Mouse (Mus musculus): Measurements from ENCODE around the gene Jazf1.

Jazf1 gene

GRCm38 (mm10) chr6:52851975-52852374 is 216.5 kb downstream of the Jazf1 start:
- DNase-seq (ENCODE audit: low spot score) = no peak

- DNase-seq (ENCODE audit: low spot score) = no peak
Observed at GRCm38 (mm10) chr6:52851019-52851418, 217.4 kb downstream of the Jazf1 start.

- DNase-seq (ENCODE audit: low spot score) = no peak
Observed at GRCm38 (mm10) chr6:52848199-52848598, 220.2 kb downstream of the Jazf1 start.

- no peak for DNase-seq (ENCODE audit: low spot score)
Observed at GRCm38 (mm10) chr6:52846314-52846713, 222.1 kb downstream of the Jazf1 start.

DNA sequence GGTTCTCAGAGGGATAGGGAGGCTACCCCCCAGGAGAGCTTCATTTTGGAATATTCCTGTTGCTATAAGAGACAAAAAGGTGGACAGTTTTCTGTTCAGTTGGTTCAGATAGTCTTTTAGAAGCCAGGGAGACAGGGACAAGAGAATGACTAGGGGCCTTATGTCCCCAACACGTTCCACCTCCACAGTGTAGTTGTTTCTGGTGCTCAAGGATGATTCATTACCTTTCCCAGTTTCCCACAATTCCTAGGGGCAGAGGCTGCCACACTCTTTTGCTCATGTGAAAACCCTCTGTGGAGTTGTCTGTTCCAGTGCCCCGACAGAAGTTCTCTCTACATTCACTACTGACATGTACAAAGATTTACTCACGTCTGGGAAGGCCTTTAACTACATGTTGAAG is 223.7 kb downstream of the Jazf1 start:
- no peak for DNase-seq (ENCODE audit: low spot score)

DNA sequence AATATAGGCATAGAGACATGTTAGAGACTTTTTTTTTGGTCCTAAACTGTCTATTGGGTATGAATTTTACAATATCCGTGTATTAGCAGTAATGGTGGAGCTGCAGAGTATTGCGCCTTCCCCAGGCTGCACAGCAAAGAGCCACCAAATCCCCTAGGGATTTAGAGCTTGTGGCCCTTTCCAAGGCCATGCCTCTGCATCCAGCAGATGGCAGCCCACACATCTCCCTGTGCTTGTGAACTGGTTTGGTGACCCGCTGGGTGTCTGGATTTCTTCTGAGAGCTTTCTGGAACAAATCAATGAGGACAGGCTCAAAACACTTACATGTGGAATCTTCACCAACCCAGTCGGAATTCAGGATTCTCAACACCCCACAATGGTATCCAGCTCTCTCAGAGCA is 225.4 kb downstream of the Jazf1 start:
- DNase-seq (ENCODE audit: low spot score) = no peak

- no peak for DNase-seq (ENCODE audit: low spot score)
Observed at GRCm38 (mm10) chr6:52842598-52842997, 225.8 kb downstream of the Jazf1 start.

GRCm38 (mm10) chr6:52841611-52842010 is 226.8 kb downstream of the Jazf1 start:
- no peak for DNase-seq (ENCODE audit: low spot score)

GRCm38 (mm10) chr6:52840589-52841044 is 227.8 kb downstream of the Jazf1 start:
- DNase-seq (ENCODE audit: low spot score) = no peak

DNA sequence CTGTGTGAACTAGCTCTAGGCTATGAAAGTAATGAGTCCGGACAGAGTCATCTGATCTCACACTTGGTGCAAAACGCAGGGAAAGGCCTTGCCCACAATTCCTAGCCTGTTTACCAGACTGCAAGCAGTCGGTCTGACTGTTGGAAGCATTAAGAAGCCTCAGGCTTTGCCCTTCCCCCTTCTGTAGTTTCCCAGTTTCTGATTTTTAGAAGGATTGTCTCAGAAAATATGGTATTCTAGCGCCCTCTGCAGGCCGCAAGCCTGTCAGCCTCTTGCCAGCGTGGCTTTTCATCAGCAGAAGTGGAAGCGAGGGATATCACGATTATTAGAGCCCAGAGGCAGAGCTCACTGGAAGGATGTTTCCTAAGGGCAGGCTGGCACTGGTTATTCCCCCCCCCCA is 229.7 kb downstream of the Jazf1 start:
- DNase-seq (ENCODE audit: low spot score) = peak; percentile 51

DNA sequence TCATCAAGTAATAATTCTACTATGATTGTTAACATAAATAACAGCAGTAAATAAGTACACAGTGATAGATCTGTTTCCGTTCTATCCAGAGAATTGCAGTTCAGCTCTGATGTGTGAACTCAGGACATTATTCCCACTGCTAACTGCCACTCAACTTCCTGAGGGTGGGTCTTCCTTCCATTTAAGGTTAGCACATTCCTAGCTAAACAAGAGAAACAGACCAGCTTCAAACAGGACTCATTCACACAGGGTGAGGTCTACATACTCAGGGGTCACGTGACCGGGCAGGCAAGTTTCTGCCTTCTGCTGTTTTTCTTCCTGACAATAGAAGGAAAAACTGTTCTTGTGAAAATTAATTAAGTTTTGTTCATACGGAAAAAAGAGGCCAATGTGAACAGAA is 230.6 kb downstream of the Jazf1 start:
- DNase-seq (ENCODE audit: low spot score) = no peak

GRCm38 (mm10) chr6:52836201-52836950 is 232.1 kb downstream of the Jazf1 start:
- DNase-seq (ENCODE audit: low spot score) = no peak

DNA sequence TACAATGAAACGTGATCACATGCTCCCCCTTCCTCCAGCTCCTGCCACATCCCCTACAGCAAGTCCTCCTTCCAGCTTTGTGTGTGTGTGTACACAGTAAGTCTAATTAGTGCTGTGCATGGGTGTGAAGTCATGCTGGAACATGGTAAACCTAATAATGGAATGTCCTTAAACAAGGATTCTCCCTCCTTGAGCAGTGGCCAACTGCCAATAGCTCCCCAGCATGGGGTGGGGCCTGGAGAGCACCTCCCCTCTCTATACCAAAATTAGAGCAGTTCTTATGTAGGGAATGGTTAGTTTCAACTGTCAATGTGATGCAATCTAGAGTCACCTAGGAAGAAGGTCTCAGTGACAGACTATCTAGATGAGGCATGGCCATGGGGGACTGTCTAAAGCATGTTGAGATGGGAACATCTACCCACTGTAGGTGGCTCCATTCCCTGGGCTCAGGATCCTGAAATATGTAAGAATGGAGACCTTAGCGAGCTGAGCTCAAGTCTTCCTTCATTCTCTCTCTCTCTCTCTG is 240.6 kb downstream of the Jazf1 start:
- DNase-seq (ENCODE audit: low spot score) = no peak

GRCm38 (mm10) chr6:52825535-52825934 is 242.9 kb downstream of the Jazf1 start:
- peak; percentile 58 for DNase-seq (ENCODE audit: low spot score)

GRCm38 (mm10) chr6:52824977-52825482 is 243.4 kb downstream of the Jazf1 start:
- DNase-seq (ENCODE audit: low spot score) = no peak

GRCm38 (mm10) chr6:52823064-52823463 is 245.4 kb downstream of the Jazf1 start:
- DNase-seq (ENCODE audit: low spot score) = no peak

DNA sequence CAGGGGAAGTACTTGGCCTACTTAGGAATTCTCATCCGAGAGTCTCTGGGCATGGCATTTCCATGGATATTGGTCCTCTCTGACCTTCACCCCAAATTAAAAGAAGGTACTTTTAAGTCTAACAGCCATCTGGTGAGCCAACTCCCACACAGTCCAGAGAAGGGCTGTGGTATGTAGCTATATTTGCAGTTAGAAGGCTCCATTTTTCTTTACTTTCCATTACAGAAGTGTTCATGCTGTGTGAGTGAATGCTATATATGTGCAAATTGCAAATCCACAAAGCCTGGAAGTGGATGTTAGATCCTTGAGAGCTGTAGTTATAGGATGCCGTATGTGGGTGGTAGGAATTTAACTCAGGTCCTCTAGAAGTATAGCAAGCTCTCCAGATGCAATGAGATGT is 245.8 kb downstream of the Jazf1 start:
- DNase-seq (ENCODE audit: low spot score) = no peak

GRCm38 (mm10) chr6:52819353-52819752 is 249.1 kb downstream of the Jazf1 start:
- DNase-seq (ENCODE audit: low spot score) = no peak

DNA sequence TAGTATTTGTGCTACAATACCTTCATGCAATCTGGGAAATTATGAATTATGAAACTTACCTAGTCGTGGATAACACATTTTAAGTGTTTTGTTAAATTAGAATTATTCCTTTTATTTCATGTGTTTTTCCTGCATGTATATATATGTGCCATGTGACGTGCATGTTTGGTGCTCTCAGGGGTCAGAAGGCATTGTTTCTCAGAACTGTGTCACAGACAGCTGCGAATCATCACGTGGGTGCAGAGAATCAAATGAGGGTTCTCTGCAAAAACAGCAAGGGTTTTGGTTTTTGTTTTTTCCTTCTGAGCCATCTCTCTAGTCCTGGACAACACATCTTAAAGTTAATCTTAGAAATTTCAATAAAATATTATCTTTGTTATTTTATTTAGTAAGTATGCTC is 250.4 kb downstream of the Jazf1 start:
- DNase-seq (ENCODE audit: low spot score) = no peak

DNA sequence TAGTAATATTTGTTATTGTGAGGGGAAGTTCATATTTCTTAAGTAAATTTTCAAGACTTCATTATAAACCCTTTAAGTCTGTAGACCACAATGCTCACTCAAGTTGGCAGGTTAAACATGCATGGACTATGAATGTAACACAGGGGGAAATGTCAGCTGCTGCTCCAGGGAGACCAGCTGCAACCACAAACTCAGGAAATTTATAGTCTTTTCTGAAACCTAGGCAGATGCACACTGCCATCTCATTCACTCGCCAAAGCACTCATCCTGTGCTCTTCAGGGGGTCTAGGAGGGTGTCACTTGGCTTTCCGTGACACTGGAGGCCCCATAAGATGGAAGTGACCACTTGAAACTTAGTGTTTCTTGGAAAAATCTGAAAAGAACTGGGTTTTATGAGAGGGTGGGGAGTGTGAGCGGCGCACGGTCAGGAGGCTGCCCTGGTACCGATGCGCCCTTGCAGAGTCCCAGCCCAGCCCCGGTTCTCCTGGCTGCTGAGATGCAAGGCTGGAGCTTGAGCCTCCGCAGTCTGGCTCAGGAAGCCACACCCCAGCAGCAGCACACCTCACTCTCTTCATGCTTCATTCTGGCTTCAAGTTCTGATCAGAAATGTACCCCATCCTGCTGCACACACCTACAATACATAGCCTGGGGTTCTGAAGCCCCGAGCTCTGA is 251.1 kb downstream of the Jazf1 start:
- DNase-seq (ENCODE audit: low spot score) = no peak

- DNase-seq (ENCODE audit: low spot score) = no peak
Observed at GRCm38 (mm10) chr6:52805237-52805856, 263.1 kb downstream of the Jazf1 start.

GRCm38 (mm10) chr6:52802181-52802580 is 266.2 kb downstream of the Jazf1 start:
- DNase-seq (ENCODE audit: low spot score) = no peak
